Mouse (Mus musculus) left cerebral cortex, adult 9 months (tissue): ENCODE data around the gene Ctsw.
"Not testable (repeated sequence)": the region's sequence is repeated elsewhere in the genome, so short reads cannot be mapped to it uniquely, and the experiment has no call there.

Source experiments
- DNase-seq, 2 experiments: peaks; one replicate each; pipeline ENCODE4 v3.0.0; 2022; ENCODE audit warnings: low spot score in 2 of 2

Ctsw gene

DNA sequence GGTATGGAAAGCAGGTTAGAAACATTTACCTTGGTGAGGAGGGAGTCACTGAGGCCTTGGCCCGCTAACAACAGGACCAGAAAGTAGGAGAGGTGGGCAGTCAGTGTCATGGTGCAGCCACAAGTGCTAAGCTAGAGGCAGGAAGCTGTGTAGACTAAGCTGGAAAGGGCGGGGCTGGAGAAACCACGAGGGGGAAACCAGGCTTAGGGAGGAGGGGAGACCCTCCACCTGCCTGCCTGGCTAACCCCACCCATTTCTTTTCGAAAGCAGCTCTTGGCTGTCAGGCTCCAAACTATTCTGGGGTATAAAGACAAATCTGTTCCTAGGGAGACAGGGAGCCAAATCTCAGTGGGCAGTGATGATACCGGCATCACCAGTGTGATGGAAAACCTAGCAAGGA lies at the start of gene Ctsw:
Gene Ctsw (minus strand): TSS at position 134 of the 400 bp plus-strand sequence.
- no peak for DNase-seq

DNA sequence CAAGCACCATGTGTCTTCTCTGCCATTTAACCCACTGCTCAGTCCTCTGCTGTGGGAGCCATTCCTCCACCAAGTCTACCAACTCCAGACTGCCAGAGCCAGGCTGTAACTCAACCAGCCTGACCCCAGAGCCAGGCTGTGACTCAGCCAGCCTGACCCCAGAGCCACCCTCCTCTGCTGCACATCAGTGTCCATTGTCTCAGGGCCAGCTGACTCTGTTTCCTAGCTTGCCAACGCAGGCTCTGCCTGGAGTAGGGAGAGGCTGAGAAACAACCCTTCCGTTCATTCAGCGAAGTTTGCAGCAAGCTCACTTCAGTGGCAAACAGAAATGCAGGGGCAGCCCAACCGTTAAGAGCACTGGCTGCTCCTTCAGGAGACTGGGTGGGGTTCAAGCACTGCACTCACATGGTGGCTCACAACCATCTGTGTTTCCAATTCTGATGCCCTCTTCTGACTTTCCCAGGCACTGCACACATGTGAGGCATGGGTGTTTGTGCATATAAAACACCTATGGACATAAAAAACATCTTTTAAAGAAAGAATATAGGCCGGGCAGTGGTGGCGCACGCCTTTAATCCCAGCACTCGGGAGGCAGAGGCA lies 48.7 kb upstream of the Ctsw start:
- DNase-seq = peak in 1 of 2 experiments; percentile 38

DNA sequence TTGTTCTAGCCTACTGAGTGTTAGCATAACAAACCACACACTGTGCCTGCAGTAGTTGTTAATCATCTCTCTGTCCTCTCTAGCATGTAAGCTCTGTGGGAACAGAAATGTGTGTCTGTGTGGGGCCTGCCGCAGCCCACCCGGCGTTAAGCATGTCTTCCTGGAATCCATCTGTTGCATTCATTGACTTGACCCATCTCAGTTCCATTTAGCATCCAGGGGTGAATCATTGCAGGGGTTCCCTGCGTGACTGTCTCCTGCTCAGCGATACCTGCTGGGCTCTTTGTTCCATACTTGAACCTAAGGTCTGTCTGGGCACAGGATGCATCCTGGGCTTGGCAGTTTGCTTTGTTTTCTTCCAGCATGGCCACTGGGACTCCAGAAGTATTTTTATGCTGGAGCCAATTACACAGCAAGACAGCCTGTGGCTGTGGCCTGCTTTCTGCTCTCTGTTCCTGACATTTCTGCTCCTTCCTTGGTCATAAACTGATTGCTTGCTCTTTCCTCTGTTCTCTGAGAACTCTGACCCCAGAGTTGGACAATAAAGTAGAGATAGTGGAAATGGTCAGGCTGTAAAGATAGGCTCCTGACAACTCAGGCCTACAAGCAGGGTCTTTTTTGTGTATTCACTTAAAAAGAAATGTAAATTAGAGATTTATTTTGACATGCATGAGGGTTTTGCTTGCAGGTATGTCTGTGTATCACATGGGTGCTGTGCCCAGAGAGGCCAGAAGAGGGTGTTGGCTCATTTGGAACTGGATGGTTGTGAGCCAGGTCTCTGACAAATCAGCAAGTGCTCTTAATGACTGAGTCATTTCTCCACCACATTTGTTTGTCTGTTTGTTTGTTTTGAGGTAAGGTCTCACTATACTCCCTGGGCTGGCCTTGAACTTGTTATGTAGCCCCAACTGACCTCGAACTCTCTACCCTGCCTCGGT lies 47.8 kb upstream of the Ctsw start:
- no peak for DNase-seq

DNA sequence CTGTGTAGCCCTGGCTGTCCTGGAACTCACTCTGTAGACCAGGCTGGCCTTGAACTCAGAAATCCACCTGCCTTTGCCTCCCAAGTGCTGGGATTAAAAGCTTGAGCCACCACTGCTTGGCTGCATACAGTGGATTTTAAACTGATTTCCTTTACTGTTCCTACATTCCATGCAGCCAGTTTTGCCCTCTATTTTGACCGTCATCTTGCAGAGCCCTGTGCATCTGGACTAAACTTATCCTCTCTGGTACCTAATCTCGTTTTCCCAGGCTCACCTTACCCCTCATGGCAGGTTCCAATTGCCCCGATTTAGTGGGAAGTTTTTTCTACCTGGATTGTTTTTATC lies 44.7 kb upstream of the Ctsw start:
- DNase-seq = no peak

DNA sequence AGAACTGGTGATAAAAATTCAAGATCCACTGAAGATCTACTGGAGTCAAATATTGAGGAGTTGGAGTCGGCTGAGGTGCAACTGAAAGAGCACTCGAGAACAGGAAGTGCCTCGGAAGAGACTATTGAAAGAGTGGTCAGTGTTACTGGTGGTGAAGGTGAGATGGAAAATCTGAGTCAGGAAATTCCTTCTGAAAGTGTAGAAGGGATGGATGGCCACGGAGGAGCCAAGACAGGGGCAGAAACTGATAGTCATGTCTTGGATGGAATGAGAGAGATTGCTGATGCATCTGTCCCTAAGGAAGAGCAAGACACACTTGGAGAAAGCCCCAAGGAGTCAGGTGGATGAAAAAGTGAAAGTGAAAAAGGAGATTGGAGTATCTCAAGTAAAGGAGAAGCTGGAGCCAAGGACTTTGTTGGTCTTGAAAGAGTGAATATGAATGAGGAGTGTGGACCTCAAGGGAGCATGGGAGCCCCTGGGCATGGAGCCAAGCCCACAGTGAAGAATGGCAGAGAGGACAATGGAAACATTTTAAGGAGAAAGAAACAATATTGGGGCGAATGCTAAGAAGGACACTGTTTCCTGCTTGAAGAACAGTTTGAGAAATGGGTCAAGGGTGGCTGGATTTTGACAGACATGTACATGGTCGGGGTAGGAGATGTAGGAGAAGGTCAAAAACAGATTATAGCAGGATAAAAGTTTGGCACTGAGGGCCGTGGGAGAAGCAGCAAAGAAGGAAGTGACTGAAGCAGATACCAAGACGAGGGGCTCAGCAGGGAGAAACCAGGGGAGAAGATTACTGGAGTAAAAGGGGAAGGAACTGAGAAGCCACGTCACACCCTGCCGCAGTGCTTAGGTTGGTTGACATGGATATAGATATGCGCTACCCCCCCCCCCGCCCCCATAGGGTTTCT lies 44.0 kb upstream of the Ctsw start:
- DNase-seq = no peak

DNA sequence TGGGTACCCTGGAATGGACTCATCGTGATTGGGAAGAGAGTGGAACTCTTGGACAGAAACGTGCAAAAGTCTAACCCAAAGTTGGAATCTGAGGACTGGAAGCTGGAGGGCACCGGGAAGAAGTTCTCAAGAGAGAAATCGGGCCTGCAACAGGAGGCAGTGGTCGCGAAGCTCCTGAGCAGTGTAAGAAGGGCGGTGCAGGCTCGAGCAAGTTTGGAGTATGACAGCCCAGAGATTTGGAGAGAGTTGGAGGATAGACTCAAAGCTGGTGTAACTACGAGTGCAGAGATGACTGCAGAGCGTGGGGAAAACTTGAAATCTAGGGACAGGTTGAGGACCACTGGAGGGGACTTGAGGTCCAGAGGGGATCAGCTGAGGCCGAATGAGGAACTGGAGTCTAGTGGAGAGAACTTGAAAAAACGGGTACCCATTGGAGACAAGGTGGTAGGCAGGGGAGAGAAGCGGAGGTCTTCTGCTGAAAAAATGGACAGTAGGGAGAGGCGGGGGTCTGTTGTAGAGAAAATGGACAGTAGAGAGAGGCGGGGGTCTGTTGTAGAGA lies 42.8 kb upstream of the Ctsw start:
- no peak for DNase-seq

DNA sequence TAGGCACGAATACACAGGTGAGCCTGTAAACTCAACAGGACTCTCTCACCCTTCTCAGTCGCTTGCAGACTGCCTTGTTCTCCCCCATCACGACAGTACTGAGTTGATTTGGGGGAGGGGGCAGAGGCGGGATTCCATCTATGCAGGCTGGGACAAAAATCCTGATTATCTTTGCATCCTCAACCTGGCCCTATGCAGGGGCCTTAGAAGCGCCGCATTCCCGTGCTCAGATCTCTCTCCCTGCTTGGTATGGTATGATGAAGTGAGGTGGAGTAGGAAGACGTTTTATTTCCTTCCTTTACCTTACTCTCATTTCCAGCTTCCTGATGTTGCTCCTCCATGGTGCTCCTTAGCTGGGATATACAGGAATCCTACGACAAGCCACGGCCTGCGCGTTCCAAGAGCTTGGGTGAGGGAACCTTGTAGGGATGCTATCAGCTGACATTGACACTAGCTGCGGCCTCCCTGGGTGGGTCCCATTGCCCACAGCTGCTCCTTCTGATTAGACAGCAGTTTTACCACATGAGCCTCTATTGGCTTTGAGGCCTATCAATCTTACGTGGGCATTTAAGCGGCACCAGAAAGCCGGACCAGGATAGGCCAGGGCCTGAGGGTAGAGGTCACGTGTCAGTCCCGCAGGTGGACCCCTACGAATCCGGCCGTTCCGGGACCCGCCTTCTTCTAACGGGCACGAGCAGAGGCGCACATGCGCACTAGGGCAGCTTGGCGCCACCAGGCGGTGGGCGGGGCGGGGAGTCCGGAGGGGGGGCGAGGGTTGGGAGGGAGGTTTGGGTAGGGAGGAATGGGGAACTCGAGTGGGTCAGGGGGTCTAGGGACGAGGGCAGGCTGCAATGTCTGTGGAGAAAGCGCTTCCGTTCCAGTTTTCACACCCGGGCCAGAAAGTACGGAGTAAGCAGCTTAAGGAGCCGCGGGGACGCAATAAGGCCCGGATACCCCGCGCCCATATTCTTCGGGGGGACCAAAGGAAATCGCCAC lies 42.0 kb upstream of the Ctsw start, which contains the start of gene Snx32:
Gene Snx32 (minus strand): TSS at position 508 of the 996 bp plus-strand sequence.
- peak; percentile 99 for DNase-seq

DNA sequence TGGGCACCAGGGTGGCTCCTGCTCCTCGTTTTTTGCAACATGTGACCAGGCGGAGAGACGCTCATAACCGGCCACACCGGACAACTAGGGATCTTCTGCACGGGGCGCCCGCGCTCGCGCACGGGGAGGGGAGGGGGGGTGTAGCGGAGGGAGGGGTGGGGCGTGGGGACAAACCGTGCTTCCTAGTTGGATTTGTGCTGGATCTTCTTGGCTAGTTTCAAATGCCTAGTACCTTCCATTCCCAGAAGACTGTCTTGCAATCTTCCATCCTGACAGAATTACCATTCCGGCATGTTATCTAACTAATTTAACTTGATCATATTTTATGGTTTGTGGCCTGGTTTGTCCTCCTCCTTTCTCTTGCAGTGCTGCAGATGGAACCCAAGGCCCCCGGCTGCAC lies 35.4 kb upstream of the Ctsw start, which contains the start of gene 1700020D05Rik:
Gene 1700020D05Rik (minus strand): TSS at position 101 of the 400 bp plus-strand sequence.
- no peak for DNase-seq

DNA sequence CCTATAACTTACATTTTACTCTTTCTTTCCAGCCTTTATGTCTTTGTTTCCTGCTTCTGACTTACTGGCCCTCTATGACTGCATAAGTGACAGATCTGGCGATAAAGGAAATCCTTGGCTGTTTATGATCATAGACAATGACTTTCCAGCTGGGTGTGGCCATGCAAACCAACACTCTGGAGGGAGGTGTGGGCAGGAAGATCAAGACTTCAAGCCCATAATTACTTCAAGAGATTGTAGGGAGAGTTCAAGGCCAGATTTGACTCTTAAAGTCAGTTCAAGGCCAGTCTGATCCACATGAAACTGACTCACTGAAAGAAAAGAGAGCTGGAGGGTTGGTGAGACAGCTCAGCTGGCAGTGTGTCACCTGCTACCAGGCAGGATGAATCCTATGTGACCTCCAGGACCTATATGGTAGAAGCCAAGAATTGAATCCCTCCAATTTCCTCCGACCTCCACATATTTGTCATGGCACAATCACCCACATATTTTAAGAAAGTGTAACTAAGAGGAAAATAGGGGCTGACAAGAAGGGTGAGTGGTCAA lies 32.1 kb upstream of the Ctsw start:
- no peak for DNase-seq

DNA sequence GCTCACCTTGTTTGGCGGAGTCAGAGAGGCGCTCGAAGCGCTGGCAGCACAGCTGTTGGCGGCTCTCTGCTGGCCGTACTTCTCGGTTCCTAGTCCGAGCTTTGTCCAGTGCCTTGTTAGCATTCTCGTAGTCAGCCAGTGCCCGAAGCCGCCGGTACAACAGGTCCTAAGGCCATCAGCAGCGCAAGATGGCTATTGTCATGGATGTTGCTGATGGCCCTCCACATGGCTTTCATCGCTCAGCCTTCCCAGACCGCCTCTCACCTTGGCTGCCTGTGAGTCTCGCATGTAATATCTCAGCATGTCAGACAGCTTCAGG lies 27.7 kb upstream of the Ctsw start:
- DNase-seq = peak in 1 of 2 experiments; percentile 1

DNA sequence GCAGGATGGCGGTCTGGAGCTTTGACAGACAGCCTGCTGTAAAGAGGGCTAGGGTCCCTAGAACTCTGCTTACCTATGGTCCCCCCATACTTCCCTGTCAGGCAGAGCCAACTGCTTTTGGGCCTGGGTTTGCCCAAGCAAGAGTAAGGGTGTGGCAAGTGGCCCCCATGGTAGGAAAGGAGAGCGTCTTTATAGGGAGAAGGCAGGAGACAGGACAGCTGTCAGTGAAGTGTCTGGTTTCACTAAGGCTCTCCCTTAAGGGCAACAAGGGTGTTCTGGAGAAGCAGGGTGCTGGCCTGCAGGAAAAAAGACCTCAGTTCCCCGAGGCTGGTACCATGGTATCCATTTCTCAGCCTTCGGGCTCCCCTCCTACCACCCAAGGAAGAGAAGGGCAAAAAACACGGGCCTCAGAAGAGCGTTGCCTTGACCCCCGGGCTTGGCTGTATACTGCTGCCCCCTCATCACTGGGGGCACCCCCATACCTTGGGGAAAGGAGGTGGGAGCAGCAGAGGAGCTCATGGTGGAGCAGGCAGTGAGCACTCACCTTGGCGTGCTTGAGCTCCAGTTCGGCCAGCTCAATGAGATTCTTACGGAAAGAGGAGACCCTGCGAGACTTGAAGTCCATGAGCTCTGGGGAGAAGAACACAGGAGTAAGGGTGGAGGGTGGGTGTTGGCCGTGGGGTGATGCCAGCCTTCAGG lies 27.2 kb upstream of the Ctsw start:
- DNase-seq = no peak

DNA sequence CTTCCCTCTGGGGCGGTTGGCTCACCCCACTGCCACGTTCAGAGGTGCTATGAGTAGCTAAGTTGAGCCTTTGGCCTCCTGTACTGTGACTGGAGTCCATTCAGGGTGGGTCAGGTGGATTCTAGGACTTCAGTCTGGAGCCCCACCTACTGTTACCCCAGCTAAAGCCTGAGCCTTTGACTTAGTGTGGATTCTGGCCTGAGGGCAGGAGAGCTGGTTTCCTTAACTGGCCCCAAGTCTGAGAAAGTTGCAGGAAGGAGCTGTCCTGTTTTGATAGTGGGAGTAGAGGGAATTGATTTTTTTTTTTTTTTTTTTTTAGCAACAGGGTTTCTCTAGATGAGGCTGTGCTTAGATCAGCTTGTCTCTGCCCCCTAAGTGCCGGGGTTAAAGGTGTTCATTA lies 26.0 kb upstream of the Ctsw start:
- no peak for DNase-seq

DNA sequence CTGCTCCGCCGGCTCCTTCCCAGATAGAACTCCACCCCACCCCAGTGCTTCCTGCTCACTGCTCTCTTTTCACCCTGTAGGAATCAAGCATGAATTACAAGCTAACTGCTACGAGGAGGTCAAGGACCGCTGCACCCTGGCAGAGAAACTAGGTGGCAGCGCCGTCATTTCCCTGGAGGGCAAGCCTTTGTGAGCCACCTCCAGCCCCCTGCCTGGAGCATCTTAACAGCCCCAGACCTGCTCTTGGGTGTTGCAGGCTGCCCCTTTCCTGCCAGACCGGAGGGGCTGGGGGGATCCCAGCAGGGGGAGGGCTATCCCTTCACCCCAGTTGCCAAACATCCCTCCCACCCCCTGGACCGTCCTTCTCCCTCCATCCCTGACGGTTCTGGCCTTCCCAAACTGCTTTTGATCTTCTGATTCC lies 25.0 kb upstream of the Ctsw start:
- DNase-seq = not testable (repeated sequence)

DNA sequence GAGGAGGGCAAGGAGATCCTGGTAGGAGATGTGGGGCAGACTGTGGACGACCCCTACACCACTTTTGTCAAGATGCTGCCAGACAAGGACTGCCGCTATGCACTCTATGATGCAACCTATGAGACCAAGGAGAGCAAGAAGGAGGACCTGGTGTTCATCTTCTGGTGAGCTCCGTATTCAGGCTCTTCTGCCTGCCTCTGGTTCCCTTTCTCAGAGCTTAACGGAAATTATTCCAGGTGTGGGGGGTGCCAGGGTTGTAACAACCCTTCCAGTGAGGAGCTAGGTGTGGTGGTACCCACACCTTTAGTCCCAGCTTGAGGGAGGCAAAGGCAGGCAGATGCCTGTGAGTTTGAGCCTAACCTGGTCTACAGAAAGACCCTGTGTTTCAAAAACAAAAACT lies 24.3 kb upstream of the Ctsw start:
- DNase-seq = no peak

DNA sequence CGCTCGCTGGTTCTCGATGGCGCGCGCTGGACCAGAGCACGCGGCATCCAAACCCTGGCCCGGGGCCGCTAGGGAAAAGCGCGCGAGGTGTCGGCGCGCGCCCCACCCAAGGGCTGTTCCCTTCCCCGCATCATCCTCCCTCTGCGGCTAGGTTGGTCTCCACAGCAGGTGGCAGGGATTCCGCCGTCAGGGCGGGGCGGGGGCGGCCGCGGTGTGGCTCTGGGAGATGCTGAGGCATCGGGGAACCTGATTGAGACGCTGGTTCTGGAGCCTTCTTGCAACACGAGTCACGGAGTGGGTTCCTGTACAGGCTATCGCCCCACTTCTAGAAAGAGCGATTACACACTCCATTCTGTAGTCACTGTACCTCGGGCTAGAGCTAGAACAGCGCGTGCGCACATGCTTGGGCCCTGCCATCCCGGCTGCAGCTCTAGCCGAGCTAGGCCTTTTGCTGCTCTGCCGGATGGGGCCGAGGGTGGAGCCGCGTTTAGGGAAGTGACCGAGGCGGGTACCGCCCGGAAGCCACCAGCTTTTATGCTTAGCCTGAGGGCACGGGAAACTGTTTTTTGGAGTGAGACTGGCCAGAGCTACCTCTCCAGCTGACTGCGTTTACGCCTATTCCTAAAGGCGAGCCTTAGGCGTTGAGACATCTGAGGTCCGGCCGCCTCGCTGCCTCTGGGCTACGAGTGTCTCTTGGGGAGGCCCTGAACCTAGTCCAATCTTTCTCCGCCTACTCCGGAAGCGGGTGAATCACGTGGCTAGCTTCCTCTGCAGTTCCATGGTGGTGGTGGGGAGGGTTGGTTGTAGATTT lies 22.8 kb upstream of the Ctsw start:
- peak in 1 of 2 experiments; percentile 84 for DNase-seq

DNA sequence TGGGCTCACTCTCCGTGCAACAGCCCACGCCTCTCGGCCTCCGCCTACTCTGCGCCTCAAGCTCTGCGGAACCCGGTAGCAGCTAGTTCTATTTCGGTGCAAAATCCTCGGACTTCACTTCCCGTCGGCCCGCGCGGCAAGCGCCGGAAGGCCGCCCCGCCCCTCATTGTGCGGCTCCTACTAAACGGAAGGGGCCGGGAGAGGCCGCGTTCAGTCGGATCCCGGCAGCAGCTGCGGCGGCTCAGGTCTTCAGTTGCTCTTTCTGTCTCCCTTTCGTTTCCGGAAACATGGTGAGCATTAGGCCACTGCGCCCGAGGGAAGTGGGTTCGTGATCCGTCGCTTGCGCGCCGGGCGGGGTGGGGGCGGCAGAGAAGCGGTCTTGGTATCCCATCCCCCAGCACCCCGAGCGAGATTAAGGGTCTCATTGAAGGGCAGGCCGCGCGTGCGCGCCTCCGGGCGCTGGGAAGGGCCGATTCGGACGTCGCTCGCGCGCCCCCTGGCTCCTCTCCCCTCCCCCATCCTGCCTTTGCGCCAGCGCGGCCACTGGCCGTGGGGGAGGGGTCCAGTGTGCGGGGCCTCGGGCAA lies 22.1 kb upstream of the Ctsw start, which contains the start of gene Cfl1:
Gene Cfl1 (plus strand): TSS at position 143 of the 585 bp plus-strand sequence.
- peak; percentile 88 to 96 for DNase-seq

DNA sequence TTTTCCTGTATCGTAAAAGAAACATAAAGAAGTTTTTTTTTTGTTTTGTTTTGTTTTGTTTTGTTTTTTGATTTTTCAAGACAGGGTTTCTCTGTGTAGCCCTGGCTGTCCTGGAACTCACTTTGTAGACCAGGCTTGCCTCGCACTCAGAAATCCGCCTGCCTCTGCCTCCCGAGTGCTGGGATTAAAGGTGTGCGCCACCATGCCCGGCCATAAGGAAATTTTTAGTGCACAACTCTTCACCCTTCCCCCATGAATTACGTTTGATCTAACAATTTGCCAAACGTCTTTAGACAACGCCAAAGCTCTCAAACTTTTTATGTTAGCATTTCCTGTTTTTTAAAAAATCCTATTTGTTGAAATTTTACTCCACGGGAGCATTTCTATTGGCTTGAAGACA lies 21.4 kb upstream of the Ctsw start:
- DNase-seq = not testable (repeated sequence)

DNA sequence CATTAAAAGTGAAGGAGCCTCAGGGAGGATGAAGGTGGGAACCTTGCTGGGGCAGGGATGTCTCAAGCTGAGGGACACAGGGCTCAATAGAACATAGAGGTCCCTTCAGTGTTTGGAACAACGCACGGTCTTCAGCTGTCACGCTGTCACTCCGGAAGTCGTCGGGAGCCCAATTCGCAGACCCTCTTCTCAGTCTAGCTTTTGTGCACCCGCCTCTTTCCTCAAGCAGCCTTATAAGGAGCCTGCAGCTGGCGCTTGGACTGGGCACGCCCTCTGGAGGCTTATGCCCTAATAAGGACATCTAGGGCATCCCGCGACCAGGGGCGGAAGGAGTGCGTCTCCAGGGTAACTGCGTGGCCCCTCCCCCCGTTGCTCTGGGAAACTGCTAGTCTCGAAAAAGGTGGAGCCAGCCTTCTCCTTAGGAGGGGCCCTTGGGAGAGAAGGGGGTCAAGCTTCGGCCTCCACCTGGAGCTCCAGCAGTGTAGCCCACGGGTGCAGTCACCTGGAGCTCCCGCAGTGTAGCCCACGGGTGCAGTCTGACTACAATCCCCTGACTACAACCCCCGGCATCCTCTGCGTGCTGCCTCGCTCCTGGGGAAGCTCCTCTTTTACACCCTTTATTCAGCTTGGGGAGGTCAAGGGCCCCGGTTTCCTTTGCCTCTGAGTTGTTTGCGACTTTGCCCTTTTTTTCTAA lies 20.7 kb upstream of the Ctsw start:
- DNase-seq = peak; percentile 96 to 98
